Mouse (Mus musculus) ES-Bruce4 (cell line): Measurements from ENCODE around the gene Dnajc6.

Source experiments
- CTCF ChIP-seq: IDR thresholded peaks from one replicate; pipeline ENCODE4 v1.8.1; 2011; ENCODE audit warnings: low read depth, low read length
- EP300 ChIP-seq: IDR thresholded peaks from 2 replicates; pipeline ENCODE4 v1.6.1; 2011; ENCODE audit warnings: low read depth, low read length; ENCODE audit not compliant: insufficient read depth
- POLR2A ChIP-seq: IDR thresholded peaks from one replicate; pipeline ENCODE4 v1.8.1; 2011; ENCODE audit warnings: low read length; ENCODE audit not compliant: insufficient read depth

DNA sequence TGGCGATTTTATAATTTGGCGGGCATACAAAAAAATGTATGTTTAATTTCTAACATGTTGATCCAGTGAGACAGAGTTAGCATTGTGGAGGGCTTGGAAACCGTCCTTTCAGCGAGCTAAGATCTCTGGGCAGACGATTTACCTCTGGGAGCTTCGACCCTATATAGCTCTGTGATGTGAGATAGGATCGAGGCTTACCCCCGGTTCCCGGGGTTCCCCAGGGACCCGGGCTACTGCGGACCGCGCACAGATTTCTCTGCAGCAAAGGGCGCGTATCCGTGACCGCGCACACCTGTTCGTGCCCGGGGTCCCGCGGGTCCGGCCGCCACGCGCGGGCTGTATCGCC lies 287 bp upstream of the Dnajc6 start:
- no peak for TF ChIP-seq POLR2A
- no peak for TF ChIP-seq CTCF
- no peak for TF ChIP-seq EP300
